Mouse (Mus musculus) kidney, postnatal 0 days (tissue): ENCODE results near the gene Tmem151b. TPM values are rescaled to one million over a fixed set of nuclear protein-coding genes. Genes with fewer than 3 reads are reported as not detected.
A peak's percentile ranks its signal among the peaks of the same experiment; 100 is the strongest.

Source experiments
- ATAC-seq: fragments of 200-750 bp; cut with Nextera tagmentation; replicated peaks from 2 replicates; pipeline ENCODE4 v1.8.0; 2017; ENCODE audit warnings: low read depth, moderate number of reproducible peaks, moderate TSS enrichment, moderate library complexity; ENCODE audit not compliant: low FRiP score
- DNase-seq: peaks from one replicate; pipeline ENCODE4 v3.0.0-alpha.2; 2016; ENCODE audit warnings: low spot score
- H3K27ac ChIP-seq: fragments of 300-500 bp; sonication (generic); 2 replicates; pipeline ENCODE4 v1.5.1; 2014; ENCODE audit warnings: mild to moderate bottlenecking
- H3K27me3 ChIP-seq: fragments of 300-500 bp; sonication (generic); 2 replicates; pipeline ENCODE4 v1.6.1; 2014; ENCODE audit warnings: low read length, mixed read lengths; ENCODE audit not compliant: insufficient read depth
- H3K36me3 ChIP-seq: fragments of 300-500 bp; sonication (generic); 2 replicates; pipeline ENCODE4 v1.6.1; 2014; ENCODE audit warnings: low read length, mixed read lengths; ENCODE audit not compliant: insufficient read depth
- H3K4me1 ChIP-seq: fragments of 300-500 bp; sonication (generic); replicated peaks from 2 replicates; pipeline ENCODE4 v1.6.1; 2014; ENCODE audit warnings: antibody characterized with exemption, low read length, mixed read lengths; ENCODE audit not compliant: insufficient read depth
- H3K4me2 ChIP-seq: fragments of 300-500 bp; sonication (generic); 2 replicates; pipeline ENCODE4 v1.6.1; 2014; ENCODE audit warnings: mild to moderate bottlenecking, low read length, moderate library complexity, mixed read lengths
- H3K4me3 ChIP-seq: fragments of 300-500 bp; sonication (generic); replicated peaks from 2 replicates; pipeline ENCODE4 v1.5.1; 2014; ENCODE audit warnings: low read depth, low read length
- H3K9ac ChIP-seq: fragments of 300-500 bp; sonication (generic); 2 replicates; pipeline ENCODE4 v1.6.1; 2014; ENCODE audit warnings: low read depth, low read length
- H3K9me3 ChIP-seq: fragments of 300-500 bp; sonication (generic); replicated peaks from 2 replicates; pipeline ENCODE4 v1.6.1; 2016; ENCODE audit warnings: low read length, inconsistent platforms, mixed read lengths
- CTCF ChIP-seq: IDR thresholded peaks from 2 replicates; pipeline ENCODE4 v1.5.1; 2016; ENCODE audit warnings: antibody characterized with exemption, low read depth, mild to moderate bottlenecking, moderate library complexity
- WGBS: fragments of 180-500 bp; shearing (Covaris S2); extraction: QIAGEN DNeasy Blood & Tissue Kit; methylation state at CpG from one replicate; pipeline ENCODE4 v1.1.7; 2014; 5-methylcytosine and 5-hydroxymethylcytosine counted together
- polyA plus RNA-seq: library from polyadenylated mRNA; unstranded; fragments of >200 nt; fragmentation: Nextera tagmentation; extraction: Ambion mirVana; gene quantifications from 2 replicates; pipeline ENCODE4 v1.2.1, GENCODE M21; 2015

Gene Tmem151b
- polyA plus RNA-seq, 1 experiment from 2014 or later: 1.5 TPM

GRCm38 (mm10) chr17:45580958-45581477, 31.5 kb upstream of the Tmem151b start:
- Histone ChIP-seq H3K27ac (peak overlapping the region; percentile 73), H3K9me3 (no peaks in the 10 kb centered on the region), H3K4me3 (no peak overlapping the region), H3K4me2 (0 out of 2 replicates have a peak overlapping the region, but pooled peaks have one; percentile 21), H3K36me3 (no peaks in the 10 kb centered on the region), H3K27me3 (no peaks in the 10 kb centered on the region), H3K4me1 (peaks cover 19% of the 10 kb centered on the region), H3K9ac (no peak overlapping the region)
- no peak for TF ChIP-seq CTCF
- ATAC-seq (peak; percentile 15; the same call in 1 of the 2 replicates), DNase-seq (peak; percentile 47)
- WGBS: 35% methylated on average over 12 of the region's 12 CpGs

- no peaks in the 10 kb centered on the region for H3K27me3 ChIP-seq
- peaks cover 13% of the 10 kb centered on the region for H3K4me1 ChIP-seq
- TF ChIP-seq CTCF: no peak
- no peak overlapping the region for H3K4me3 ChIP-seq
- 56% methylated on average over 4 of the region's 4 CpGs for WGBS
- no peak overlapping the region for H3K4me2 ChIP-seq
- no peak overlapping the region for H3K9ac ChIP-seq
- DNase-seq (no peak), ATAC-seq (peak; percentile 57)
- H3K36me3 ChIP-seq: no peaks in the 10 kb centered on the region
- no peaks in the 10 kb centered on the region for H3K9me3 ChIP-seq
- H3K27ac ChIP-seq: peak overlapping the region; percentile 54
Measured at GRCm38 (mm10) chr17:45579554-45579953, 30.1 kb upstream of the Tmem151b start.

DNA sequence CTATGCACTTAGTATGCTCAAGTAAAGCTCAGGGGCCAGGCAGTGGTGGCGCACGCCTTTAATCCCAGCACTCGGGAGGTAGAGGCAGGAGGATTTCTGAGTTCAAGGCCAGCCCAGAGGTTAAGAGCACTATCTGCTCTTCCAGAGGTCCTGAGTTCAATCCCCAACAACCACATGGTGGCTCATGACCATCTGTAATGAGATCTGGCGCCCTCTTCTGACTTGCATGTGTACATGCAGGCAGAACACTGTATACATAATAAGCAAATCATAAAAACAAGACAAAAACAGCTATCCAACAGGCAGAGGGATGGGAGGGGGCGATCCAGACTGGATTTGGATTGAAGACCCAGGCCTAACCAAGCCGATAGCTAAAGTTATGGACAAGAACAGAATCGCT, 29.4 kb upstream of the Tmem151b start:
- no peak overlapping the region for H3K4me3 ChIP-seq
- DNase-seq: no peak
- no peak for ATAC-seq
- H3K36me3 ChIP-seq: no peaks in the 10 kb centered on the region
- TF ChIP-seq CTCF: peak; percentile 69
- WGBS: 80% methylated on average over 7 of the region's 7 CpGs
- no peaks in the 10 kb centered on the region for H3K27me3 ChIP-seq
- H3K4me1 ChIP-seq: peaks cover 14% of the 10 kb centered on the region; the same call in 1 of the 2 replicates
- no peak overlapping the region for H3K4me2 ChIP-seq
- no peaks in the 10 kb centered on the region for H3K9me3 ChIP-seq
- H3K27ac ChIP-seq: peak overlapping the region; percentile 54
- H3K9ac ChIP-seq: no peak overlapping the region

- H3K9ac ChIP-seq: no peak overlapping the region
- WGBS: 55% methylated on average over 5 of the region's 5 CpGs
- ATAC-seq: no peak
- no peak overlapping the region for H3K4me2 ChIP-seq
- H3K4me1 ChIP-seq: peaks cover 14% of the 10 kb centered on the region; the same call in 1 of the 2 replicates
- H3K27me3 ChIP-seq: no peaks in the 10 kb centered on the region
- H3K9me3 ChIP-seq: no peaks in the 10 kb centered on the region
- H3K27ac ChIP-seq: peak overlapping the region; percentile 54
- DNase-seq: no peak
- no peak overlapping the region for H3K4me3 ChIP-seq
- H3K36me3 ChIP-seq: no peaks in the 10 kb centered on the region
- TF ChIP-seq CTCF: no peak
Measured at GRCm38 (mm10) chr17:45578242-45578641, 28.8 kb upstream of the Tmem151b start.

DNA sequence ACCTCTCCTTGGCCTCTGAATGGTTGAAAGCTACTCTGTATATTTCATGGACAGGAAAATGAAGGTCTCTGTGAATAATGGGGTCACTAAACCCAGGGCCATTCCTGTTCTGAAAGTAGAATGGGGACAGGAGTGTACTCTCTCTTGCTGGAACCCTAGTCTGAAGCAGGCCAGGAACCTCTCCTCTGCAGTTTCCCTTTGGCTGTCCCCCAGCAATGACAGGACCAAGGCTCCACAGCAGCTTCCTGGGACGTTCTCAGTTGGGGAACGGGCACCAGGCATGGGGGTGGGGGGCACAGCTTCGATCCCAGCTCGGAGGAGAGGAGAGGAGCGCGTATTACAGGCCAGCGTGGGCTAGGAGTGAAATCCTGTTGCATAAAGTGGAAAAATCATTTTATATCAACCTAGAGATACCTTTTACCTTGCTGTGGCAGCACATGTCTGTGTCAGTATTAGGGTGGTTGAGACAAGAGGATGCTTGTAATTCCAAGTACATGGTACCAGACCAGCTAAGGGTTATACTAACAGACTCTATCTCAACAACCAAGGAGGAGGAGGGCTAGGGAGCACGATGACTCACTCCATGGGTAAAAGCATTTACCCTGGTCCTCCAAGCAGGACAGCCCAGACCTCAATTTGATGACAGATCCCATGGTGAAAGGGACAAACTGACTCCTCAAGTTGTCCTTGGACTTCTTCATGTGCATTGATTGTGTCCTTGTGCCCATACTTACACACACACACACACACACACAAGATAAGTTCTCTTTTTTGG, 25.8 kb upstream of the Tmem151b start:
- Histone ChIP-seq H3K27ac (0 out of 2 replicates have a peak overlapping the region, but pooled peaks have one; percentile 98), H3K27me3 (no peaks in the 10 kb centered on the region), H3K4me3 (no peak overlapping the region), H3K9ac (peak overlapping the region; percentile 14; the same call in 1 of the 2 replicates), H3K4me1 (peaks cover 15% of the 10 kb centered on the region; the same call in 1 of the 2 replicates), H3K4me2 (no peak overlapping the region; the same call in 1 of the 2 replicates), H3K9me3 (no peaks in the 10 kb centered on the region), H3K36me3 (peaks cover 14% of the 10 kb centered on the region)
- TF ChIP-seq CTCF: no peak
- DNase-seq: no peak
- 88% methylated on average over 8 of the region's 8 CpGs for whole genome bisulfite sequencing
- ATAC-seq: no peak

DNA sequence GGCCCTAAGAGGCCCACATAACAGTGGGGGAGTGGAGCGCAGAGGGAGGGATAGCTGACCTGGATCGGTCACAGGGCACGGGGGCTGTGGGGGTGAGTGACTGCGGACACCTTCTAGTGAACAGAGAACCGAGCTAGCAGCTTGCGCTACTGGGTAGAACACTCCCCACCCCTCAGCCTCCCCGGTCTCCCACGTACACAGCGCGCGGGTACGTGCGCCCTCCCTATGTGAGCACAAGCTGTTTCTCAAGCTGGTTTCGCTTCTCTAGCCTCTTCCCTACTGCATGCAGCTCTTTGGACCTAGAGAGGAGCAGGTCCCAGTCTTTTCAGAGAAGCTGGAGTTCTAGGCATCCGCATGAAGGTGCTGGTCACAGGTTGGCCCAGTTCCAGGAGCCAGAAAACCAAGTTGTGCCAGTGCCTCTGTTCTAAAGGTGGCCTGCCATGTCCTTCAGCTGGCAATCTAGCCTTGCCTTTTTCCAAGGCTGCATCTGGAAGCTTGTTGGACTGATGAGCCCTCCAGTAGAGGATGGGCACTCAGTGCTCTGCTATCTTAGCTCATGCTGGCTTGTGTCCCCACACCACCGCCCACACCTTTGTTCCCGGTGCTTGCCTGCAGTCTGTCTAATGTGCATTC, 24.8 kb upstream of the Tmem151b start:
- Histone ChIP-seq H3K4me1 (peaks cover 18% of the 10 kb centered on the region; the same call in 1 of the 2 replicates), H3K9ac (peak overlapping the region; percentile 81), H3K4me3 (peak overlapping the region; percentile 100), H3K4me2 (peak overlapping the region; percentile 93), H3K27ac (peak overlapping the region; percentile 98), H3K36me3 (peaks cover 24% of the 10 kb centered on the region), H3K9me3 (no peaks in the 10 kb centered on the region), H3K27me3 (no peaks in the 10 kb centered on the region)
- ATAC-seq: peak; percentile 40
- no peak for TF ChIP-seq CTCF
- DNase-seq: peak; percentile 77
- WGBS: under 1% methylated on average over 17 of the region's 17 CpGs
